Mouse (Mus musculus) layer of hippocampus, postnatal 36 days (tissue): ENCODE data around the gene Ccdc148. TPM values are rescaled to one million over a fixed set of nuclear protein-coding genes. Genes with fewer than 3 reads are reported as not detected.

Experiments
- DNase-seq, 2 experiments: peaks; one replicate each; pipeline ENCODE4 v3.0.0; 2022
- total RNA-seq, 2 experiments: library from RNA; stranded (reverse); gene quantifications; 2 replicates each; pipeline ENCODE4 v1.2.3; 2021

The Ccdc148 gene
- total RNA-seq, 2 experiments from 2014 or later = 12.3 to 13.9 TPM

- no peak for DNase-seq
Observed at GRCm38 (mm10) chr2:58773833-58774232, 386.6 kb downstream of the Ccdc148 start.

Other genes with a start within 250 kb of the Ccdc148 start
- 100 to 1,000 TPM; 293 to 303 TPM for gene Pkp4, start 167 bp upstream of the Ccdc148 start, total RNA-seq